Mouse (Mus musculus) right cerebral cortex, postnatal 25 days (tissue): ENCODE measurements around the gene Tspyl1.

ENCODE experiments used
- DNase-seq: peaks from one replicate; pipeline ENCODE4 v3.0.0; 2022

The Tspyl1 gene

GRCm38 (mm10) chr10:34307070-34307469 is 25.1 kb downstream of the Tspyl1 start:
- no peak for DNase-seq

- no peak for DNase-seq
Observed at GRCm38 (mm10) chr10:34309915-34310685, 28.1 kb downstream of the Tspyl1 start.

- DNase-seq = no peak
Observed at GRCm38 (mm10) chr10:34312536-34312935, 30.5 kb downstream of the Tspyl1 start.

GRCm38 (mm10) chr10:34316571-34317216 is 34.7 kb downstream of the Tspyl1 start:
- peak; percentile 50 for DNase-seq

GRCm38 (mm10) chr10:34317217-34317606 is 35.2 kb downstream of the Tspyl1 start:
- no peak for DNase-seq

- DNase-seq = no peak
Observed at GRCm38 (mm10) chr10:34320809-34321208, 38.8 kb downstream of the Tspyl1 start.

- DNase-seq = no peak
Observed at GRCm38 (mm10) chr10:34326701-34327100, 44.7 kb downstream of the Tspyl1 start.

GRCm38 (mm10) chr10:34327144-34327543 is 45.2 kb downstream of the Tspyl1 start:
- DNase-seq = no peak

- DNase-seq = peak; percentile 49
Observed at GRCm38 (mm10) chr10:34328310-34328709, 46.3 kb downstream of the Tspyl1 start.
